ENCODE assay signal across 20 mouse cellular contexts in genomic region chr6:50503779-50504178, GRCm38 (mm10). TPM values are rescaled to one million over a fixed set of nuclear protein-coding genes. Genes with fewer than 3 reads are reported as not detected.
DNase-seq lines count a peak whose midpoint lies in the region; ATAC-seq and TF ChIP-seq lines count a peak whose summit lies in the region.
"Had no signal": no experiment of that assay in that cellular context is flagged by ENCODE, and none has a peak within 500 bp of the region (broad histone marks: within the 10 kb centered on the region; RNA-seq: fewer than 3 reads in every experiment).

No protein-coding gene starts in this region.

- DNase-seq in stomach, postnatal 0 days (ENCODE audit: low spot score) = no peak
- DNase-seq in yolk sac, embryonic 10.5 days (ENCODE audit: low spot score) = no peak
- no peak for DNase-seq in heart, postnatal 36 days
- DNase-seq: cerebellum, postnatal 14 days; gastrocnemius, adult 2 months; heart, adult 18-20 months; kidney, postnatal 10 days; right cerebral cortex, postnatal 4 days; thymus, postnatal 14 days had no signal

- no peak for TF ChIP-seq CTCF in intestine, postnatal 0 days (IDR thresholded peaks at IDR 0.05; ENCODE audit: low read depth)
- TF ChIP-seq CTCF in stomach, postnatal 0 days (IDR thresholded peaks at IDR 0.05; ENCODE audit: low read depth) = no peak

- H3K9me3 ChIP-seq in intestine, embryonic 15.5 days = no peaks in the 10 kb centered on the region
- H3K9me3 ChIP-seq in intestine, postnatal 0 days (ENCODE audit: control insufficient read depth) = no peaks in the 10 kb centered on the region
- H3K9me3 ChIP-seq in stomach, embryonic 14.5 days (ENCODE audit: control insufficient read depth, low read depth, low read length) = no peaks in the 10 kb centered on the region
- H3K9me3 ChIP-seq in stomach, postnatal 0 days (ENCODE audit: control insufficient read depth, low read length) = no peaks in the 10 kb centered on the region
- H3K9me3 ChIP-seq in limb, embryonic 12.5 days = peaks cover 6% of the 10 kb centered on the region; the same call in 1 of the 2 replicates
- H3K9me3 ChIP-seq in stomach, embryonic 16.5 days (replicated peaks; ENCODE audit: control insufficient read depth, low read length) = no peaks in the 10 kb centered on the region
- H3K9me3 ChIP-seq: embryonic facial prominence, embryonic 15.5 days; forebrain, embryonic 12.5 days; lung, embryonic 15.5 days; neural tube, embryonic 15.5 days had no signal

- 0 out of 2 replicates have a peak overlapping the region, but pooled peaks have one; percentile 19 for H3K4me2 ChIP-seq in intestine, embryonic 15.5 days (replicated peaks)
- H3K4me2 ChIP-seq in intestine, postnatal 0 days (replicated peaks; ENCODE audit: low read depth) = no peak overlapping the region
- no peak overlapping the region for H3K4me2 ChIP-seq in stomach, embryonic 14.5 days (replicated peaks; ENCODE audit: low read depth, low read length)
- H3K4me2 ChIP-seq in stomach, postnatal 0 days (replicated peaks; ENCODE audit: low read depth) = no peak overlapping the region
- H3K4me2 ChIP-seq in limb, embryonic 12.5 days = peak overlapping the region; percentile 38
- H3K4me2 ChIP-seq in stomach, embryonic 16.5 days (ENCODE audit: low read depth, low read length) = peak overlapping the region; percentile 19; the same call in 1 of the 2 replicates
- H3K4me2 ChIP-seq: embryonic facial prominence, embryonic 15.5 days; forebrain, embryonic 12.5 days; hindbrain, embryonic 14.5 days; lung, embryonic 15.5 days; neural tube, embryonic 15.5 days had no signal

- no peaks in the 10 kb centered on the region for H3K27me3 ChIP-seq in intestine, embryonic 15.5 days (replicated peaks)
- H3K27me3 ChIP-seq in intestine, postnatal 0 days (replicated peaks; ENCODE audit: control insufficient read depth, insufficient read depth, low read length) = no peaks in the 10 kb centered on the region
- H3K27me3 ChIP-seq in stomach, embryonic 14.5 days (ENCODE audit: control insufficient read depth, insufficient read depth, low read length) = no peaks in the 10 kb centered on the region
- H3K27me3 ChIP-seq in stomach, postnatal 0 days (ENCODE audit: control insufficient read depth, insufficient read depth, low read length) = no peaks in the 10 kb centered on the region
- H3K27me3 ChIP-seq in limb, embryonic 12.5 days = no peaks in the 10 kb centered on the region
- H3K27me3 ChIP-seq in stomach, embryonic 16.5 days (ENCODE audit: control insufficient read depth, insufficient read depth, low read length) = no peaks in the 10 kb centered on the region
- H3K27me3 ChIP-seq: embryonic facial prominence, embryonic 15.5 days; forebrain, embryonic 12.5 days; lung, embryonic 15.5 days; neural tube, embryonic 15.5 days had no signal

- no peak for TF ChIP-seq EP300 in stomach, postnatal 0 days (optimal IDR thresholded peaks at IDR 0.05)

- H3K36me3 ChIP-seq in intestine, embryonic 15.5 days = no peaks in the 10 kb centered on the region
- no peaks in the 10 kb centered on the region for H3K36me3 ChIP-seq in intestine, postnatal 0 days (ENCODE audit: control insufficient read depth, insufficient read depth)
- no peaks in the 10 kb centered on the region for H3K36me3 ChIP-seq in stomach, embryonic 14.5 days (ENCODE audit: control insufficient read depth, insufficient read depth, low read length)
- H3K36me3 ChIP-seq in stomach, postnatal 0 days (ENCODE audit: control insufficient read depth, insufficient read depth, low read length) = no peaks in the 10 kb centered on the region
- no peaks in the 10 kb centered on the region for H3K36me3 ChIP-seq in limb, embryonic 12.5 days
- H3K36me3 ChIP-seq in stomach, embryonic 16.5 days (ENCODE audit: control insufficient read depth, insufficient read depth, low read length) = no peaks in the 10 kb centered on the region
- H3K36me3 ChIP-seq: embryonic facial prominence, embryonic 15.5 days; forebrain, embryonic 12.5 days; lung, embryonic 15.5 days; neural tube, embryonic 15.5 days had no signal

- ATAC-seq in intestine, embryonic 15.5 days = no peak
- no peak for ATAC-seq in intestine, postnatal 0 days
- no peak for ATAC-seq in stomach, embryonic 14.5 days (ENCODE audit: insufficient number of reproducible peaks, insufficient read depth, low FRiP score, low read depth)
- ATAC-seq in stomach, postnatal 0 days (ENCODE audit: low FRiP score, low TSS enrichment) = no peak
- peak; percentile 85; the same call in 1 of the 2 replicates for ATAC-seq in limb, embryonic 12.5 days (ENCODE audit: insufficient number of reproducible peaks, insufficient read depth, low FRiP score, low TSS enrichment, low read depth)
- no peak for ATAC-seq in stomach, embryonic 16.5 days (ENCODE audit: insufficient read depth, low FRiP score)

- 37% methylated on average over 8 of the region's 8 CpGs for WGBS in intestine, embryonic 15.5 days
- WGBS in intestine, postnatal 0 days = 41% methylated on average over 8 of the region's 8 CpGs
- WGBS in stomach, embryonic 14.5 days = 27% methylated on average over 8 of the region's 8 CpGs
- 27% methylated on average over 8 of the region's 8 CpGs for WGBS in stomach, postnatal 0 days
- WGBS in limb, embryonic 12.5 days = 21% methylated on average over 8 of the region's 8 CpGs
- WGBS in stomach, embryonic 16.5 days = 32% methylated on average over 8 of the region's 8 CpGs

- H3K4me1 ChIP-seq in intestine, embryonic 15.5 days (replicated peaks) = no peaks in the 10 kb centered on the region
- no peaks in the 10 kb centered on the region for H3K4me1 ChIP-seq in intestine, postnatal 0 days (replicated peaks; ENCODE audit: control insufficient read depth, insufficient read depth, low read length)
- H3K4me1 ChIP-seq in stomach, embryonic 14.5 days (ENCODE audit: control insufficient read depth, insufficient read depth, low read length) = no peaks in the 10 kb centered on the region
- H3K4me1 ChIP-seq in stomach, postnatal 0 days (replicated peaks; ENCODE audit: control insufficient read depth, insufficient read depth) = no peaks in the 10 kb centered on the region; the same call in 1 of the 2 replicates
- H3K4me1 ChIP-seq in limb, embryonic 12.5 days (replicated peaks) = peaks cover 30% of the 10 kb centered on the region
- no peaks in the 10 kb centered on the region; the same call in 1 of the 2 replicates for H3K4me1 ChIP-seq in stomach, embryonic 16.5 days (ENCODE audit: control insufficient read depth, insufficient read depth, low read length)
- H3K4me1 ChIP-seq: embryonic facial prominence, embryonic 15.5 days; forebrain, embryonic 12.5 days; lung, embryonic 15.5 days had no signal

- no peak overlapping the region for H3K27ac ChIP-seq in intestine, embryonic 15.5 days
- H3K27ac ChIP-seq in intestine, postnatal 0 days (ENCODE audit: low read depth, low read length) = no peak overlapping the region
- H3K27ac ChIP-seq in stomach, embryonic 14.5 days (ENCODE audit: low read length) = peak overlapping the region; percentile 72; the same call in 1 of the 2 replicates
- no peak overlapping the region; the same call in 1 of the 2 replicates for H3K27ac ChIP-seq in stomach, postnatal 0 days (replicated peaks)
- H3K27ac ChIP-seq in limb, embryonic 12.5 days = peak overlapping the region; percentile 85
- peak overlapping the region; percentile 60; the same call in 1 of the 2 replicates for H3K27ac ChIP-seq in stomach, embryonic 16.5 days (ENCODE audit: low read length)
- H3K27ac ChIP-seq: embryonic facial prominence, embryonic 15.5 days; forebrain, embryonic 12.5 days; gastrocnemius, adult 2 months; hindbrain, embryonic 14.5 days; left cerebral cortex, adult 2 months; lung, embryonic 15.5 days; neural tube, embryonic 15.5 days had no signal

- no peak overlapping the region for H3K9ac ChIP-seq in intestine, embryonic 15.5 days
- H3K9ac ChIP-seq in intestine, postnatal 0 days (ENCODE audit: low read depth, low read length) = no peak overlapping the region
- H3K9ac ChIP-seq in stomach, embryonic 14.5 days (replicated peaks; ENCODE audit: low read depth, low read length) = no peak overlapping the region
- no peak overlapping the region for H3K9ac ChIP-seq in stomach, postnatal 0 days (ENCODE audit: low read length)
- no peak overlapping the region for H3K9ac ChIP-seq in limb, embryonic 12.5 days (replicated peaks)
- no peak overlapping the region for H3K9ac ChIP-seq in stomach, embryonic 16.5 days (ENCODE audit: low read length)
- H3K9ac ChIP-seq: embryonic facial prominence, embryonic 15.5 days; forebrain, embryonic 12.5 days; hindbrain, embryonic 14.5 days; lung, embryonic 15.5 days; neural tube, embryonic 15.5 days had no signal

- H3K4me3 ChIP-seq in intestine, embryonic 15.5 days (replicated peaks) = no peak overlapping the region
- no peak overlapping the region for H3K4me3 ChIP-seq in intestine, postnatal 0 days (ENCODE audit: low read depth, low read length)
- H3K4me3 ChIP-seq in stomach, embryonic 14.5 days (ENCODE audit: low read depth, low read length) = no peak overlapping the region
- no peak overlapping the region for H3K4me3 ChIP-seq in stomach, postnatal 0 days (ENCODE audit: low read depth, low read length)
- no peak overlapping the region for H3K4me3 ChIP-seq in limb, embryonic 12.5 days (replicated peaks)
- H3K4me3 ChIP-seq in stomach, embryonic 16.5 days (replicated peaks; ENCODE audit: low read length) = no peak overlapping the region
- H3K4me3 ChIP-seq: embryonic facial prominence, embryonic 15.5 days; forebrain, embryonic 12.5 days; gastrocnemius, adult 2 months; left cerebral cortex, adult 2 months; lung, embryonic 15.5 days; neural tube, embryonic 15.5 days had no signal

- intact Hi-C loops in heart, postnatal 36 days (cut with DNase I) = no loop called here

RNA-seq across cellular contexts. Expression of gene Osbpl3, which starts 47.8 kb away (rescaled TPM):
- polyA plus RNA-seq in intestine, embryonic 15.5 days (2015; fragmentation: Nextera tagmentation; extraction: Ambion mirVana) = 7.4 TPM in 2 replicates
- polyA plus RNA-seq in intestine, postnatal 0 days (2015; fragmentation: Nextera tagmentation; extraction: Ambion mirVana) = 12.5 and 13.6 TPM in 2 replicates
- polyA plus RNA-seq in stomach, embryonic 14.5 days (2014; fragmentation: Nextera tagmentation; extraction: Ambion mirVana) = 13.3 and 16.7 TPM in 2 replicates
- 14.5 and 15.6 TPM in 2 replicates for polyA plus RNA-seq in stomach, postnatal 0 days (2015; fragmentation: Nextera tagmentation; extraction: Ambion mirVana)
- polyA plus RNA-seq in limb, embryonic 12.5 days (2016; fragmentation: Nextera tagmentation; extraction: Ambion mirVana) = 18.2 and 18.5 TPM in 2 replicates
- polyA plus RNA-seq in stomach, embryonic 16.5 days (2015; fragmentation: Nextera tagmentation; extraction: Ambion mirVana) = 15.5 and 19.0 TPM in 2 replicates
- total RNA-seq in heart, postnatal 36 days (2021) = 10 to 100 TPM; 24.0 to 35.0 TPM

Comparison
In these comparisons a context has a peak if more than half of its experiments do, and no peak if none do; other contexts are left out.
1. H3K27ac ChIP-seq: peak in stomach, embryonic 14.5 days (single experiment), limb, embryonic 12.5 days (single experiment) and stomach, embryonic 16.5 days (single experiment); none in intestine, embryonic 15.5 days (single experiment), intestine, postnatal 0 days (single experiment) and stomach, postnatal 0 days (single experiment).
2. H3K4me2 ChIP-seq: peak in intestine, embryonic 15.5 days (single experiment), limb, embryonic 12.5 days (single experiment) and stomach, embryonic 16.5 days (single experiment); none in intestine, postnatal 0 days (single experiment), stomach, embryonic 14.5 days (single experiment) and stomach, postnatal 0 days (single experiment).